Mouse (Mus musculus): ENCODE data around the gene Dtymk.

Dtymk gene

GRCm38 (mm10) chr1:93742910-93743309, 58.8 kb downstream of the Dtymk start:
- no peak for DNase-seq (ENCODE audit: low read depth)
